Mouse (Mus musculus) adrenal gland, postnatal 14 days (tissue): ENCODE data around the gene Abhd12. TPM values are rescaled to one million over a fixed set of nuclear protein-coding genes. Genes with fewer than 3 reads are reported as not detected.
"Not testable (repeated sequence)": the region's sequence is repeated elsewhere in the genome, so short reads cannot be mapped to it uniquely, and the experiment has no call there.

Experiments used
- DNase-seq: peaks from one replicate; pipeline ENCODE4 v3.0.0; 2021; ENCODE audit warnings: mixed read lengths
- total RNA-seq: library from RNA; stranded (reverse); gene quantifications from 2 replicates; pipeline ENCODE4 v1.2.3, GENCODE M21; 2021

Abhd12 gene
- total RNA-seq, 1 experiment from 2014 or later: 59.1 TPM

- no peak for DNase-seq
Observed at GRCm38 (mm10) chr2:150910295-150910881, 5.8 kb upstream of the Abhd12 start.

GRCm38 (mm10) chr2:150909429-150910039 lies 5.0 kb upstream of the Abhd12 start:
- DNase-seq: peak; percentile 97

- DNase-seq: not testable (repeated sequence)
Observed at GRCm38 (mm10) chr2:150908881-150909280, 4.3 kb upstream of the Abhd12 start.

- DNase-seq: no peak
Observed at GRCm38 (mm10) chr2:150904936-150905450, 452 bp upstream of the Abhd12 start, which contains the start of gene Gins1. Gene Gins1 (plus strand): TSS chr2:150905400.

- no peak for DNase-seq
Observed at GRCm38 (mm10) chr2:150902347-150902746, 2.2 kb downstream of the Abhd12 start.

GRCm38 (mm10) chr2:150900341-150900740 lies 4.2 kb downstream of the Abhd12 start:
- DNase-seq: no peak

- no peak for DNase-seq
Observed at GRCm38 (mm10) chr2:150895691-150896252, 8.8 kb downstream of the Abhd12 start.

- no peak for DNase-seq
Observed at GRCm38 (mm10) chr2:150894617-150895267, 9.8 kb downstream of the Abhd12 start.

- DNase-seq: no peak
Observed at GRCm38 (mm10) chr2:150887370-150887769, 17.2 kb downstream of the Abhd12 start.

- DNase-seq: no peak
Observed at GRCm38 (mm10) chr2:150886315-150886714, 18.2 kb downstream of the Abhd12 start.

- DNase-seq: no peak
Observed at GRCm38 (mm10) chr2:150885814-150886213, 18.7 kb downstream of the Abhd12 start.

- no peak for DNase-seq
Observed at GRCm38 (mm10) chr2:150884779-150885110, 19.8 kb downstream of the Abhd12 start.

- DNase-seq: no peak
Observed at GRCm38 (mm10) chr2:150884075-150884778, 20.3 kb downstream of the Abhd12 start.

GRCm38 (mm10) chr2:150877561-150877960 lies 27.0 kb downstream of the Abhd12 start:
- DNase-seq: no peak

- no peak for DNase-seq
Observed at GRCm38 (mm10) chr2:150875226-150875625, 29.3 kb downstream of the Abhd12 start.

- DNase-seq: no peak
Observed at GRCm38 (mm10) chr2:150874508-150874907, 30.0 kb downstream of the Abhd12 start.

- no peak for DNase-seq
Observed at GRCm38 (mm10) chr2:150869446-150869845, 35.1 kb downstream of the Abhd12 start.

- no peak for DNase-seq
Observed at GRCm38 (mm10) chr2:150867021-150867420, 37.5 kb downstream of the Abhd12 start.

- no peak for DNase-seq
Observed at GRCm38 (mm10) chr2:150861128-150861527, 43.4 kb downstream of the Abhd12 start.

GRCm38 (mm10) chr2:150859709-150860470 lies 44.7 kb downstream of the Abhd12 start:
- no peak for DNase-seq

- DNase-seq: no peak
Observed at GRCm38 (mm10) chr2:150858724-150859487, 45.6 kb downstream of the Abhd12 start.
